Mouse (Mus musculus) ES-Bruce4 (cell line): ENCODE measurements around the gene Dcaf6. TPM values are rescaled to one million over a fixed set of nuclear protein-coding genes. Genes with fewer than 3 reads are reported as not detected.

Source experiments
- H3K27ac ChIP-seq: 2 replicates; pipeline ENCODE4 v1.5.1; 2012; ENCODE audit warnings: low read length, inconsistent platforms; ENCODE audit not compliant: insufficient read depth
- H3K27me3 ChIP-seq: 2 replicates; pipeline ENCODE4 v1.6.1; 2012; ENCODE audit warnings: mild to moderate bottlenecking, low read length, inconsistent platforms; ENCODE audit not compliant: control insufficient read depth, poor library complexity, insufficient read depth, severe bottlenecking
- H3K36me3 ChIP-seq: 2 replicates; pipeline ENCODE4 v1.6.1; 2012; ENCODE audit warnings: inconsistent platforms, mild to moderate bottlenecking, low read length, moderate library complexity; ENCODE audit not compliant: control insufficient read depth, poor library complexity, insufficient read depth, severe bottlenecking
- H3K4me1 ChIP-seq: one replicate; pipeline ENCODE4 v1.8.1; 2011; ENCODE audit warnings: low read length; ENCODE audit not compliant: control insufficient read depth, insufficient read depth
- H3K4me3 ChIP-seq: 2 replicates; pipeline ENCODE4 v1.5.1; 2011; ENCODE audit warnings: low read depth, mild to moderate bottlenecking, low read length
- H3K9ac ChIP-seq: 2 replicates; pipeline ENCODE4 v1.6.1; 2012; ENCODE audit warnings: low read depth, mild to moderate bottlenecking, inconsistent platforms; ENCODE audit not compliant: poor library complexity, severe bottlenecking
- H3K9me3 ChIP-seq: replicated peaks from 2 replicates; pipeline ENCODE4 v1.6.1; 2012; ENCODE audit warnings: mild to moderate bottlenecking, low read length, inconsistent platforms; ENCODE audit not compliant: control insufficient read depth, poor library complexity, insufficient read depth, severe bottlenecking
- CTCF ChIP-seq: IDR thresholded peaks from one replicate; pipeline ENCODE4 v1.8.1; 2011; ENCODE audit warnings: low read depth, low read length
- EP300 ChIP-seq: IDR thresholded peaks from 2 replicates; pipeline ENCODE4 v1.6.1; 2011; ENCODE audit warnings: low read depth, low read length; ENCODE audit not compliant: insufficient read depth
- POLR2A ChIP-seq: IDR thresholded peaks from one replicate; pipeline ENCODE4 v1.8.1; 2011; ENCODE audit warnings: low read length; ENCODE audit not compliant: insufficient read depth
- polyA plus RNA-seq: library from polyadenylated mRNA; stranded (reverse); fragments of >200 nt; gene quantifications from 2 replicates; pipeline ENCODE4 v1.2.4, GENCODE M21; 2011; ENCODE audit warnings: low read depth; ENCODE audit not compliant: missing spikeins, insufficient read depth, insufficient read length

Gene Dcaf6
- polyA plus RNA-seq, 1 experiment = 17.6 TPM

GRCm38 (mm10) chr1:165304341-165304740, 155.9 kb downstream of the Dcaf6 start:
- Histone ChIP-seq H3K36me3 (no peaks in the 10 kb centered on the region), H3K9me3 (no peaks in the 10 kb centered on the region), H3K4me1 (no peaks in the 10 kb centered on the region), H3K27me3 (no peaks in the 10 kb centered on the region), H3K9ac (no peak overlapping the region), H3K27ac (no peak overlapping the region), H3K4me3 (no peak overlapping the region)
- no peak for TF ChIP-seq EP300
- TF ChIP-seq CTCF = no peak
- no peak for TF ChIP-seq POLR2A

- H3K27me3 ChIP-seq = no peaks in the 10 kb centered on the region
- H3K27ac ChIP-seq = no peak overlapping the region
- no peak for TF ChIP-seq CTCF
- no peak for TF ChIP-seq POLR2A
- no peak for TF ChIP-seq EP300
- H3K4me1 ChIP-seq = no peaks in the 10 kb centered on the region
- H3K4me3 ChIP-seq = no peak overlapping the region
- H3K36me3 ChIP-seq = no peaks in the 10 kb centered on the region
- no peak overlapping the region for H3K9ac ChIP-seq
- no peaks in the 10 kb centered on the region for H3K9me3 ChIP-seq
Measured at GRCm38 (mm10) chr1:165303209-165303608, 157.1 kb downstream of the Dcaf6 start.

DNA sequence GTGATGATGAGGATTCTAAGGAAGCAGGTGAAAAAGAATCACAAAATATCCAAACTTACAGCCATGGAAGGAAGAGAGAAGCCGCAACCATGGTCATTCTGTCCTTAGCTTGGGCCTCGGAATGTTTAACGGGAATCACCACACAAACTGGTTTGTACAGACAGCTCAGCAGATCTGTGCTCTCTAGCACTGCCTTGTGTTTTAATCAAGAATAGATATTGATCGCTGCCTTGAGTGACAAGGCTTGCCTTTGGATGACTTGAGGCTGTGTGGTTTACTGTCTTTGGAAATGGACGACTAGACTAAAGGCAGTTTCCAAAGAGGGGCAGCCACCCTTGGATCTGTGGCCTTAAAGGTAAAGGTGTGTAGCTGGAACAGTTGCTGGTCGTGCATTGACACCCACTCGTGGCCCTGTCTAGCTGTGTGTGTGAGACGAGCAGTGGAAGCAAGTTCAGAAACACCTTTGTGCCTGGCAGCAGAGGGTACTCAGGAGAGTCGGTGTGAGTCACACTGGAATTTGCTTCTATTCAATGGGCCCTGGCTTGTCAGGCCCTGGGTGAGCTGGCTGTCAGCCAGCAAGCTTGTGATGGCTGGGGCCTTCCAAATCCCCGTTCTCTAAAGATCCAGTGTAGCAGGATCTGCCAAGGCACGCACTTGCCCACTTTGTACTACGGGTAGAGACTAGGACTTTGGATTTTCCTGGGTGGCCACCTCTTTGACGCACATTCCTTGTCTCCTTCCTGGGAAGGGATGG, 157.6 kb downstream of the Dcaf6 start:
- TF ChIP-seq CTCF (no peak), POLR2A (no peak), EP300 (no peak)
- Histone ChIP-seq H3K27me3 (no peaks in the 10 kb centered on the region), H3K27ac (no peak overlapping the region), H3K4me3 (no peak overlapping the region), H3K36me3 (no peaks in the 10 kb centered on the region), H3K9ac (no peak overlapping the region), H3K4me1 (no peaks in the 10 kb centered on the region), H3K9me3 (no peaks in the 10 kb centered on the region)

GRCm38 (mm10) chr1:165301567-165301966, 158.7 kb downstream of the Dcaf6 start:
- no peak overlapping the region for H3K9ac ChIP-seq
- no peaks in the 10 kb centered on the region for H3K9me3 ChIP-seq
- no peak overlapping the region for H3K4me3 ChIP-seq

DNA sequence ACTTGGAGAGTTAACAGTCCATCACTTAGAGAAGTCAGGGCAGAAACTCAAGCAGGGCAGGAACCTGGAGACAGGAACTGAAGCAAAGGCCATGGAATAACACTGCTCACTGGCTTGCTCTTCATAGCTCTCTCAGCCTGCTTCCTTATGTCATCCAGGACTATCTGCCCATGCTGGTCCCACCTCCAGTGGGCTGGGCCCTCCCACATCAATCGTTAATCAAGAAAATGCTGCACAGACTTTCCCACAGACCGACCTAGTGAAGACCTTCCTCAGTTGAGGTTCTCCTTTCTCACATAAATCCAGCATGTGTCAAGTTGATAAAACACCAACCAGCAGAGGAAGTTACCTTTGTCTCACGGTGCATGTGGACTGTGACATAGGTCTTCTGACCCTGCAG, 159.2 kb downstream of the Dcaf6 start:
- Histone ChIP-seq H3K36me3 (no peaks in the 10 kb centered on the region), H3K9me3 (no peaks in the 10 kb centered on the region), H3K27me3 (no peaks in the 10 kb centered on the region), H3K4me1 (no peaks in the 10 kb centered on the region), H3K4me3 (no peak overlapping the region), H3K27ac (no peak overlapping the region), H3K9ac (no peak overlapping the region)
- TF ChIP-seq EP300 (no peak), CTCF (no peak), POLR2A (no peak)

More at GRCm38 (mm10) chr1:165301567-165301966, 158.7 kb downstream of the Dcaf6 start:
- Histone ChIP-seq H3K36me3 (no peaks in the 10 kb centered on the region), H3K4me1 (no peaks in the 10 kb centered on the region), H3K27me3 (no peaks in the 10 kb centered on the region), H3K27ac (no peak overlapping the region)
- no peak for TF ChIP-seq POLR2A
- no peak for TF ChIP-seq CTCF
- TF ChIP-seq EP300 = no peak

GRCm38 (mm10) chr1:165295489-165295888, 164.8 kb downstream of the Dcaf6 start, which contains the start of gene Gpr161:
Gene Gpr161 (plus strand): TSS chr1:165295789.
- H3K36me3 ChIP-seq = no peaks in the 10 kb centered on the region
- H3K4me3 ChIP-seq = no peak within 1 kb of the TSS
- no peak within 1 kb of the TSS for H3K27ac ChIP-seq
- no peaks in the 10 kb centered on the region for H3K4me1 ChIP-seq
- no peaks in the 10 kb centered on the region for H3K27me3 ChIP-seq
- H3K9me3 ChIP-seq = no peaks in the 10 kb centered on the region
- TF ChIP-seq CTCF = no peak
- no peak for TF ChIP-seq POLR2A
- no peak within 1 kb of the TSS for H3K9ac ChIP-seq
